Mouse (Mus musculus) myocyte (in vitro differentiated cells): ENCODE results near the gene Pym1. TPM values are rescaled to one million over a fixed set of nuclear protein-coding genes. Genes with fewer than 3 reads are reported as not detected.
A peak's percentile ranks its signal among the peaks of the same experiment; 100 is the strongest.

Experiments
- H3K27me3 ChIP-seq: one replicate; pipeline ENCODE4 v1.6.1; 2011; ENCODE audit not compliant: control insufficient read depth, insufficient read depth, insufficient read length
- H3K36me3 ChIP-seq: one replicate; pipeline ENCODE4 v1.6.1; 2011; ENCODE audit not compliant: control insufficient read depth, insufficient read depth
- H3K4me2 ChIP-seq: one replicate; pipeline ENCODE4 v1.6.1; 2011; ENCODE audit warnings: low read depth, control low read depth
- H3K4me3 ChIP-seq: one replicate; pipeline ENCODE4 v1.5.1; 2011; ENCODE audit warnings: mild to moderate bottlenecking, control low read depth, moderate library complexity
- H3K79me2 ChIP-seq: one replicate; pipeline ENCODE4 v1.6.1; 2011; ENCODE audit not compliant: control insufficient read depth, insufficient read depth
- H3ac ChIP-seq: one replicate; pipeline ENCODE4 v1.6.1; 2011; ENCODE audit not compliant: control insufficient read depth, insufficient read length
- CEBPB ChIP-seq: IDR thresholded peaks from 2 replicates; pipeline ENCODE4 v1.6.1; 2011; ENCODE audit warnings: mild to moderate bottlenecking, moderate library complexity; ENCODE audit not compliant: poor library complexity, insufficient read depth, severe bottlenecking
- E2F4 ChIP-seq: IDR thresholded peaks from one replicate; pipeline ENCODE4 v1.6.1; 2011; ENCODE audit warnings: mild to moderate bottlenecking, control low read depth, moderate library complexity; ENCODE audit not compliant: insufficient read depth
- MAX ChIP-seq: IDR thresholded peaks from one replicate; pipeline ENCODE4 v1.6.1; 2011; ENCODE audit warnings: low read depth, mild to moderate bottlenecking, control low read depth
- MYOD1 ChIP-seq, 3 experiments: IDR thresholded peaks; one replicate each; pipeline ENCODE4 v1.6.1; 2011; ENCODE audit warnings: control low read depth in 2 of 3, low read depth in 2 of 3, mild to moderate bottlenecking in 2 of 3, moderate library complexity in 1 of 3; ENCODE audit not compliant: insufficient read length in 2 of 3, control insufficient read depth in 1 of 3
- MYOG ChIP-seq, 3 experiments: IDR thresholded peaks; one replicate each; pipeline ENCODE4 v1.6.1; 2011; ENCODE audit warnings: control low read depth in 2 of 3, low read depth in 2 of 3, mild to moderate bottlenecking in 2 of 3; ENCODE audit not compliant: insufficient read length in 2 of 3, control insufficient read depth in 1 of 3, insufficient read depth in 1 of 3
- POLR2A ChIP-seq: IDR thresholded peaks from one replicate; pipeline ENCODE4 v1.6.1; 2011; ENCODE audit warnings: low read depth, mild to moderate bottlenecking, control low read depth, moderate library complexity; ENCODE audit not compliant: insufficient read length
- POLR2AphosphoS2 ChIP-seq: IDR thresholded peaks from one replicate; pipeline ENCODE4 v1.6.1; 2011; ENCODE audit warnings: low read depth, control low read depth; ENCODE audit not compliant: insufficient read length
- REST ChIP-seq: IDR thresholded peaks from one replicate; pipeline ENCODE4 v1.6.1; 2011; ENCODE audit warnings: mild to moderate bottlenecking, control low read depth, moderate library complexity; ENCODE audit not compliant: insufficient read depth, insufficient read length
- SRF ChIP-seq: IDR thresholded peaks from one replicate; pipeline ENCODE4 v1.6.1; 2011; ENCODE audit warnings: low read depth; ENCODE audit not compliant: control insufficient read depth, insufficient read length
- TCF12 ChIP-seq: IDR thresholded peaks from one replicate; pipeline ENCODE4 v1.6.1; 2011; ENCODE audit warnings: mild to moderate bottlenecking, control low read depth; ENCODE audit not compliant: poor library complexity, insufficient read depth, severe bottlenecking
- TCF3 ChIP-seq: IDR thresholded peaks from one replicate; pipeline ENCODE4 v1.6.1; 2011; ENCODE audit warnings: low read depth, control low read depth; ENCODE audit not compliant: insufficient read length
- USF1 ChIP-seq: IDR thresholded peaks from one replicate; pipeline ENCODE4 v1.6.1; 2011; ENCODE audit warnings: low read depth, mild to moderate bottlenecking, control low read depth, moderate library complexity
- polyA plus RNA-seq: library from polyadenylated mRNA; unstranded; fragments of >200 nt; fragmentation: generic; extraction: Trizol; gene quantifications from one replicate; pipeline ENCODE4 v1.2.1, GENCODE M21; 2012; ENCODE audit warnings: missing spikeins

The Pym1 gene
- polyA plus RNA-seq, 1 experiment: 32.6 TPM

DNA sequence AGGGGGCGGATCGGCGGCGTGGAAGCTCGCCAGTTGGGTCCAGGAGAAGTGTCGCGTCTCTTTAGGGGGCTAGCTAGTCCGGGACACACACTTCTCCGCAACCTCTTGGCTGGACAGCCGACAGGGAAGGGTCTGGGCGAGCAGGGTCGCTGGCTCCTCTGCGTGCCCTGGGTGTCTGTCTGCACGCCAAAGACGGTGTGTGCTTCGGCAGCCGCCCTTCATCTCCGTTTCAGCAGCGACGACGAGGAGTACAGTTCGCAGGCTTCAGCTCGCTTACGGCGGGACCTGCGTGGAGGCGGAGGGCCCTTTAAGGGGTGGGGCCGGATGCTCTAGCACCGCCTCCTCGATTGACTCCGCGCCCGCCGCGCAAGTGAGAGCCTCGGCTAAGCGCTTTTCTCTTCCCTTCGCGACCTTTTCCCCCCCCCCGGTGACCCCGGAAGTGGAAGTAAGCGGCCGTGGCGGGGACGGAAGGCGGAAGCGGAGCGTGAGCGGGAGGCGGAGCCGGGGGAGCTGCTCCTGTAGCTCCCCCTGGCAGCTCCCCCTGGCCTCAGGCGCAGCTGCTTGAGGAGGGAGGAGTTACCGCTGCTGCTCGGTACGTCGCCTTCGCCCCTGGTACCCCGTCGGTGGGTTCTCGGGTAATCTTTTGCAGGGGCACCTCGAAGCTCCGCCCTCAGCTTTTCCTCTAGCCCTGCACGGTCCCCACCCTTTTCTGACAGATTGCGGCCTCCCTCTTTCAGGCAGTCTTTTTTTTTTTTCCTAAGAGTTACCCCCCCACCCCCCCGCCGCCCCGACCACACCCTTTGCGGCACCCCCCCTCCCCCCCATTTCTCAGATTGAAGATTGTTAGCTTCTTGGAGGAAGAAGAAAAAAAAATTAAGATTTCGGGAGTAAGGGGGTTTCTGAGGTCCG is 57.7 kb downstream of the Pym1 start:
- peak overlapping the region; percentile 52 for H3ac ChIP-seq
- peak overlapping the region; percentile 99 for H3K4me2 ChIP-seq
- H3K79me2 ChIP-seq: peaks cover 65% of the 10 kb centered on the region
- H3K4me3 ChIP-seq: peak overlapping the region; percentile 99
- no peaks in the 10 kb centered on the region for H3K27me3 ChIP-seq
- H3K36me3 ChIP-seq: peaks cover 7% of the 10 kb centered on the region
- peak in 2 of 3 experiments; percentile 83 to 84 for TF ChIP-seq MYOG (IDR thresholded peaks at IDR 0.05; ENCODE audit: control insufficient read depth in 1 of 3, insufficient read depth in 1 of 3, insufficient read length in 2 of 3, low read depth in 2 of 3)
- no peak for TF ChIP-seq TCF12
- peak in 2 of 3 experiments; percentile 80 to 87 for TF ChIP-seq MYOD1 (IDR thresholded peaks at IDR 0.05; ENCODE audit: control insufficient read depth in 1 of 3, insufficient read length in 2 of 3, low read depth in 2 of 3)
- TF ChIP-seq USF1: no peak
- no peak for TF ChIP-seq CEBPB
- no peak for TF ChIP-seq MAX
- TF ChIP-seq SRF: no peak
- TF ChIP-seq E2F4: no peak
- TF ChIP-seq POLR2AphosphoS2: peak; percentile 79
- no peak for TF ChIP-seq REST
- TF ChIP-seq TCF3: no peak
- peak; percentile 70 for TF ChIP-seq POLR2A

GRCm38 (mm10) chr10:128806086-128806485 is 58.4 kb downstream of the Pym1 start:
- peak overlapping the region; percentile 97 for H3K4me2 ChIP-seq
- H3K79me2 ChIP-seq: peaks cover 65% of the 10 kb centered on the region
- no peak for TF ChIP-seq E2F4
- TF ChIP-seq MAX: no peak
- TF ChIP-seq POLR2AphosphoS2: no peak
- H3K4me3 ChIP-seq: peak overlapping the region; percentile 99
- peak overlapping the region; percentile 52 for H3ac ChIP-seq
- no peaks in the 10 kb centered on the region for H3K27me3 ChIP-seq
- peaks cover 7% of the 10 kb centered on the region for H3K36me3 ChIP-seq

DNA sequence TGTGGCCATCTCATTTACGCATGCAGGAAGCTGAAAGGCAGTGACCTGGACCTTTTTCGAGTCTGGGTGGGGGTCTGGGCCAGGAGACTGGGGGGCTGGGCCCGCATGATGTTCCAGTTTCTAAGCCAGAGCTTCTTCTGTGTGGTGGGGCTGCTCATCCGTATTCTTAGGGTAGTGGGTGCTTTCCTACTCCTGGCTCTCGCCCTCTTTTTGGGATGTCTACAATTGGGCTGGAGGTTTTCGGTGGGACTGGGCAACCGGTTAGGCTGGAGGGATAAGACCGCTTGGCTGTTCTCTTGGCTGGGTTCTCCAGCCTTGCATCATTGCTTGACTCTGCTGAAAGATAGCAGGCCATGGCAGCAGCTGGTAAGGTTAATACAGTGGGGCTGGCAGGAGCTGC is 59.3 kb downstream of the Pym1 start:
- Histone ChIP-seq H3ac (no peak overlapping the region), H3K36me3 (peaks cover 7% of the 10 kb centered on the region), H3K27me3 (no peaks in the 10 kb centered on the region), H3K79me2 (peaks cover 58% of the 10 kb centered on the region), H3K4me2 (peak overlapping the region; percentile 97), H3K4me3 (peak overlapping the region; percentile 99)
- TF ChIP-seq TCF12 (no peak), E2F4 (no peak), CEBPB (no peak), REST (no peak), SRF (no peak), TCF3 (no peak)

Other genes with a start within 250 kb of the Pym1 start
- gene Myl6b, start 249.2 kb upstream of the Pym1 start, polyA plus RNA-seq: 734 TPM
- gene Esyt1, start 222.0 kb upstream of the Pym1 start, polyA plus RNA-seq: 166 TPM
- 13.8 TPM for gene Zc3h10, start 200.1 kb upstream of the Pym1 start, polyA plus RNA-seq
- 12,553 TPM for gene Rpl41, start 198.6 kb upstream of the Pym1 start, polyA plus RNA-seq
- gene Pa2g4, start 181.9 kb upstream of the Pym1 start, polyA plus RNA-seq: 127 TPM
- gene Erbb3, start 158.2 kb upstream of the Pym1 start, polyA plus RNA-seq: 23.3 TPM
- gene Rps26, start 121.1 kb upstream of the Pym1 start, polyA plus RNA-seq: 1,658 TPM
- 0.04 TPM for gene Ikzf4, start 101.9 kb upstream of the Pym1 start, polyA plus RNA-seq
- 23.3 TPM for gene Suox, start 73.8 kb upstream of the Pym1 start, polyA plus RNA-seq
- 76.3 TPM for gene Rab5b, start 51.6 kb upstream of the Pym1 start, polyA plus RNA-seq
- gene Pmel, start 43.7 kb upstream of the Pym1 start, polyA plus RNA-seq: 0.17 TPM
- 39.9 TPM for gene Cdk2, start 42.9 kb upstream of the Pym1 start, polyA plus RNA-seq
- gene Dgka, start 3.0 kb upstream of the Pym1 start, polyA plus RNA-seq: 13.2 TPM
- 12.1 TPM for gene Mmp19, start 43.0 kb downstream of the Pym1 start, polyA plus RNA-seq
- 39.0 TPM for gene Dnajc14, start 56.2 kb downstream of the Pym1 start, polyA plus RNA-seq
- 18.7 TPM for gene Tmem198b, start 56.5 kb downstream of the Pym1 start, polyA plus RNA-seq
- 40.8 TPM for gene Sarnp, start 69.4 kb downstream of the Pym1 start, polyA plus RNA-seq
- gene Ormdl2, start 73.8 kb downstream of the Pym1 start, polyA plus RNA-seq: 19.2 TPM
- 17.9 TPM for gene Gdf11, start 143.8 kb downstream of the Pym1 start, polyA plus RNA-seq
- gene Cd63, start 153.1 kb downstream of the Pym1 start, polyA plus RNA-seq: 2,403 TPM
- 63.3 TPM for gene Rdh5, start 175.0 kb downstream of the Pym1 start, polyA plus RNA-seq
- 238 TPM for gene Bloc1s1, start 176.1 kb downstream of the Pym1 start, polyA plus RNA-seq
- gene Itga7, start 185.9 kb downstream of the Pym1 start, polyA plus RNA-seq: 635 TPM
- gene Mettl7b, start 213.1 kb downstream of the Pym1 start, polyA plus RNA-seq: 0.71 TPM
- not detected for gene Olfr9, start 241.5 kb downstream of the Pym1 start, polyA plus RNA-seq